Mouse (Mus musculus) adrenal gland, postnatal 10 days (tissue): Measurements from ENCODE around the gene Gm13889. TPM values are rescaled to one million over a fixed set of nuclear protein-coding genes. Genes with fewer than 3 reads are reported as not detected.
A peak's percentile ranks its signal among the peaks of the same experiment; 100 is the strongest.

Experiments used
- DNase-seq: peaks from one replicate; pipeline ENCODE4 v3.0.0; 2021; ENCODE audit warnings: mixed read lengths
- total RNA-seq, 2 experiments: library from RNA; stranded (reverse); gene quantifications; 2 replicates each; pipeline ENCODE4 v1.2.3; 2021

Gene Gm13889
- total RNA-seq, 2 experiments from 2014 or later, result 22.9 to 43.6 TPM

DNA sequence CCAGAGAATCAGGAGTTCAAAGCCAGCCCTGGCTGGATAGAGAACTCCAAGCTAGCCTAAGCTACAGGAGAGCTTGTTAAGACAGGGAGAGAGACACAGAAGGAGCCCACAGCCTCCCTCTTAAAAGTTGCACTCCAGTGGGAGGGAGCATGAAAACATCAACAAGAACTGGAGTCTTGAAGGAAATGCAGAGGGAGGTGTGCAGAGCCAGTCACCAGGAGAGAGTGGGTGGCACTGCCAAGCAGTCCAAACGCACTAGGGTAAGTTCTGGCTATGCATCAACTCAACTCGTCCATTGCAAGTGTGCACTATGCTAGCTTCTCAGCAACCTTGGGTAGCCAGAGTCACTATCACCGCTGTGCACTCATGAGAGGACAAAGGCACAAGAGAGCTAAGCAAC, 1.2 kb upstream of the Gm13889 start:
- DNase-seq, result no peak

GRCm38 (mm10) chr2:93957785-93958175, 779 bp upstream of the Gm13889 start:
- no peak for DNase-seq

- DNase-seq, result peak; percentile 68
Observed at GRCm38 (mm10) chr2:93956331-93956801, 635 bp downstream of the Gm13889 start.

DNA sequence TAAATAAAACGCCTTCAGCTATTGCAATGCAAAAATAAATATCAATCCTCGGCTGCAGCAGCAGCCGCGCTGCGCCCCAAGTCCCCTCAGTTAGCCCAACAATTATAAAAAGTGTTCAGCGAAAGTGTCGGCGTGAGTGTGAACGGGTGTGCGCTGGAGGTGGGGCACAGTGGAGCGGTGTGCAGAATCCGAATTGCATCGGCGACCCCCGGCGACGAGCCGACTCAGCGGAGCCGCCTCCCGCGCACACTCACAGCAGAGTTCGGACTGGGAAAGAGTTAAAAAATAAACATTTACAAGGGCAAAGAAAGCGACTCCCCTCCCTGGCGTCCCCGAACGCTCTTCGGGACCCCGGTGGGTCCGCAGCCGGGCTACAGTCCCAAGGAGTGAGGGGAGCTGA, 1.1 kb downstream of the Gm13889 start:
- no peak for DNase-seq

- DNase-seq, result peak; percentile 15
Observed at GRCm38 (mm10) chr2:93954781-93955578, 2.0 kb downstream of the Gm13889 start.

DNA sequence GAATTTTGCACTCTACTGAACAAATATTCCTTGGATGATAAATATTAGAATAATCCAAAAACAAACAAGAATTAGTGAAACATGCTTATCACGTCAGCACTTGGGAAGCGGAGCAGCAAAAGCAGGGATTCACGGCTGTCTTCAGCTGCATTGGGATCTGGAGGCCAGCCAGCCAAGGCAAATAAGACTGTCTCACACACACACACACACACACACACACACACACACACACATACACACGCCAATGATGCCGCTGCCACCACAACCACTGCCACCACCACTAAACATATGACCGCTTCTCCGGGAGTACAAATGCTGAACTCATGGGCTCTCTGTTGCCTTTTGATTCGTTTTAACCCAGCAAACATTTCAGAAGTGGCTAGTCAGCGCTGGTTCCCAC, 3.3 kb downstream of the Gm13889 start:
- no peak for DNase-seq

GRCm38 (mm10) chr2:93946976-93947375, 10.0 kb downstream of the Gm13889 start:
- no peak for DNase-seq

GRCm38 (mm10) chr2:93944855-93945254, 12.1 kb downstream of the Gm13889 start:
- DNase-seq, result no peak

- DNase-seq, result no peak
Observed at GRCm38 (mm10) chr2:93944099-93944498, 12.9 kb downstream of the Gm13889 start.

DNA sequence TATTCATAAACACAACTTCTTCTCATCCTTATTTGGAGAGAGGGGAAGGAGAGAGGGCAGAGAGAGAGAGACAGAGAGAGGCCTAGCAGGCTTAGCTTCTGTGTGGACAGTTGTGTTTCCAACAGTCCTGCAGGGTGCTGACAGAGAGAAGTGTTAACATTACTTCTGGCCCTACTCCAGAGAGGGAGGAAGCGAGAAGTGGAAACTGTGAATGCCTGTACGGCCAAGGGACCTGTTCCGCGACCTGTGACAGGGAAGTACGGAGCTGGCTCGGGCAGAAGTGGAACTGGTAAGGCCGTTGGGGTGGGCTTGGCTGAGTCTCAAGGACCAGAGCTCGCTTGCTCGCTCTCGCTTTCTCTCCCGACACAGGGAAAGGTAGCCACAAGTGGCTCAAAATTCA, 15.3 kb downstream of the Gm13889 start:
- DNase-seq, result peak; percentile 18

- DNase-seq, result no peak
Observed at GRCm38 (mm10) chr2:93938534-93938933, 18.5 kb downstream of the Gm13889 start.

- DNase-seq, result no peak
Observed at GRCm38 (mm10) chr2:93928866-93929265, 28.1 kb downstream of the Gm13889 start.

- DNase-seq, result no peak
Observed at GRCm38 (mm10) chr2:93927701-93928437, 29.1 kb downstream of the Gm13889 start.

- no peak for DNase-seq
Observed at GRCm38 (mm10) chr2:93926141-93926540, 30.9 kb downstream of the Gm13889 start.

GRCm38 (mm10) chr2:93919093-93919492, 37.9 kb downstream of the Gm13889 start:
- no peak for DNase-seq

DNA sequence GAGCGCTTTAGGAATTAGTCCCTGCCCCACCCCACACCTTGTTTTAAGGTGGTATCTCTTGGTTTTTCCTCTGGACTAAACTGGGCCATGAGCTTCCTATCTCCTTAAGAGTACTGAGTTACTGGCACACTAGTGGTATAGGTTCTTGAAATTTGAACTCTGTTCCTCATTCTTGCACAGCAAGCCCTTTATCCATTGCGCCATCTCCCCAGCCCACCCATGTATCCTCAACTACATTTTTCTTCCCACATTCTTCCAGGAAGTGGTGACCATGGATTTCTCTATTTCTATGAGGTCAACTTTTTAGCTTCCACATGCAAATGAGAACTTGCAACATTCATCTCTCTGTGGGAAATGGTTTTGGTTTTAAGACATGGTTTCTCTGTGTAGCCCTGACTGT, 43.4 kb downstream of the Gm13889 start:
- DNase-seq, result no peak

DNA sequence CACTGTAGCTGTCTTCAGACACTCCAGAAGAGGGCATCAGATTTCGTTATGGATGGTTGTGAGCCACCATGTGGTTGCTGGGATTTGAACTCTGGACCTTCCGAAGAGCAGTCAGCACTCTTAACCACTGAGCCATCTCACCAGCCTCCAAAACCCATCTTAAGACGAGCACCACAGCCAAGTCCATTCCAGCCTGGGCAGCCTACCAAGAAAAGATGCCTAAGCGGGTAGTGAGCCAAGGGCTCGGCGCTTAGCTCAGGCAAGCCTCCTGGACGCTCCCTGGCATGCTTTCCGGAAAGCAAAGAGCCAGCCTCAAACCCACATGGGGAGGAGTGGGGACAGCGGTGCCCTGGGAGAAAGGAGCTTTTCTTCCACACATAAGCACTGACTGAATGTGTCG, 45.1 kb downstream of the Gm13889 start:
- DNase-seq, result peak; percentile 70

DNA sequence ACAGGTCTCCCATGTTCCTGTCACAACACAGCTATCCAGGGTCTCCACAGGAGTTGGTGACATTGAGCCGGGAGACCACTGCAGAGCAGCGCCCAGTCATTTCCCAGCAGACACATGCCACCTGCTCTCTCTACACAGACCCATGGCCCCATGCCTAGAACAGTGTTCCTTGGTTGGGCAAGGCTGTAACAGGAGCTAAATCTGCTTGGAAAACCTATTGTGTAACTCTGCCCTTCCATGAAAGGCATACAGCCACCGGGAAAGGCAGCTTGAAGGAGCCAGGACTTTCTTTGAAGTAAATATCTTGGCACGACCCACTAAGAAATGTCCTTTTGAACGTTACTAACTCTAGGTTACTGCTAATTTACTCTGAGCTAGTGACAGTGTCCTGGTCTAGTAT, 47.3 kb downstream of the Gm13889 start:
- DNase-seq, result peak; percentile 70

- DNase-seq, result peak; percentile 37
Observed at GRCm38 (mm10) chr2:93907519-93908294, 49.3 kb downstream of the Gm13889 start.

DNA sequence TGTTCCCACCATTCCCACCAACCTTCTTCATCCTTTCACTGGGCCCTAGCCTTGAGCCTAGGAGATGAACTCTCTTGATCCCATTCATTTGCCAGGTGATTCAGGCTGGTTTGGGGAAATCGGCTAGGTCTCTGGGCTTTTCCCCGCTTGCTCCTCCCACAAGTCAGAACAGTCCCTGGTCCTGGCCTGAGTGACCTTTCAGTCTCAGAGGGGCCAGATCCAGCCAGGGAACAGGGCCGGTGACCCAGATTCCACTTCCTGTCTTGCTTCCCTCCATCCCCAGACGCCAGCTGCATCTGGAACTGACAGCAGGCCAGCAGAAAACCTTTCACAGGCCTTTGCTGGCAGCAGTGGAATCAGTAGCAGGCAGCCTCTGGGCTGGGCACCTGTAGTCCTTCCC, 50.7 kb downstream of the Gm13889 start:
- DNase-seq, result peak; percentile 31
